Mouse (Mus musculus) cerebellum, adult (tissue): ENCODE measurements around the gene Pgm5.

Source experiments
- ATAC-seq: cut with Nextera tagmentation; 2 replicates; pipeline ENCODE4 v1.9.2; 2017; ENCODE audit warnings: mild to moderate bottlenecking, moderate library complexity, mixed read lengths; ENCODE audit not compliant: insufficient number of reproducible peaks, low FRiP score, low TSS enrichment

The Pgm5 gene

DNA sequence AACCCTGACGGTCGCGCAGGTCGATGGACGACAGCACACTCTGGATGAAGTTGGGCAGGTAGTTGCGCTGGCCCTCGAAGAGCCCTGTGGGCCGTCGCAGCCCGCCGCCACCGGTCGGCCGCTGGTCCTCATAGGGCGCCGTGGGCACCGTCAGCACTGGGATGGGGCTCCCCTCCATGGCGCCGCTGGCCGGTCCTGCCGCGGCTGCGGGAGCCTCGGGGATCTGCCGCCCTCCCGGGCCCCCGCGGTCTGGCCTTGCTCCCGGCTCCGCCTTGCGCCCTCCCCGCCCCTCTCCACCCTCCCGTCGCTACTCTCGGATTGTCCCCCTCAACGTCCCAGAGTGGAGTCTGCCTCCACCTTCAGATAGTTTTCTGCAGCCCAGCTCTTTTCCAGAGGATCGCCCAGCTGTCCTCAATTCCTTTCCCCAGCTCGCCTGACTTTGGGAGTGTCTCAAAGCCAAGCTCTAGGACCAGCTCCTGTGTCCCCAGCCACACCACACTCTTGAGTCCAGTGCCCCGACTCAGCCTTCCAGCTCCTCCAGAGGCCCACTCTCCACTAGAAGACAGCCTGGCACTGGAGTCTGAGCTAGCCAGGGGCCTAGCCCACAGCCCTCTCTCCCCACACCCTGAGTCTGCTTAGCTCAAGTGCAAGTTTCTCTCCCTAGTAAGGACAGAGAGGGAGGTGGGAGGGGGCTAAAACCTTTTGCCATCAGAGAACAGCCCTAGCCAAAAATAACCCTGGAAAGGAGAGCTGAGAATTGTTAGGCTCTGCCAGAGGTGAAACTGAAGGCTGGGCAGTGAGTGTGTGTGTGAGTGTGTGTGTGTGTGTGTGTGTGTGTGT, at the start of gene Pgm5:
Gene Pgm5, minus strand, starts transcription at position 244 of the 840 bp plus-strand sequence.
- no peak for ATAC-seq

GRCm38 (mm10) chr19:24908385-24909155, 46.9 kb upstream of the Pgm5 start:
- no peak for ATAC-seq

DNA sequence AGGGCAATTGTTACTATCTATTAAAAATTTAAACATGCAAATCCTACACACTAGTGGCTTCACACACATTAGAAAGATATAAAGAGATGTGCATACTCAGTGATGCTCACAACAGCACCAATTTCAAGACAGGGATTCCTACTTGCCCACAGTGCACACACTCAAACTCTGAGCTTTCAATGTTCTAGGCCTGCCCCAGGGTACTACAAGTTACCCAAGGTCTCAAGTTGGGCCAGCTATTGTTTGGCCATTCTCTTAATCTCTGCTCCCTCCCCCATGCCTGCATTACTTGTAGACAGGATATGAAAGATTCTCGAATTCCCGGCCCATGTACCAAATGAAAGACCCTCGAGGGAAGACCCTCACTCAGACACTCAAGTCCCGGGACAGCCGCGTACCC, 46.0 kb upstream of the Pgm5 start:
- no peak for ATAC-seq

GRCm38 (mm10) chr19:24902821-24903220, 41.2 kb upstream of the Pgm5 start:
- ATAC-seq, result no peak

DNA sequence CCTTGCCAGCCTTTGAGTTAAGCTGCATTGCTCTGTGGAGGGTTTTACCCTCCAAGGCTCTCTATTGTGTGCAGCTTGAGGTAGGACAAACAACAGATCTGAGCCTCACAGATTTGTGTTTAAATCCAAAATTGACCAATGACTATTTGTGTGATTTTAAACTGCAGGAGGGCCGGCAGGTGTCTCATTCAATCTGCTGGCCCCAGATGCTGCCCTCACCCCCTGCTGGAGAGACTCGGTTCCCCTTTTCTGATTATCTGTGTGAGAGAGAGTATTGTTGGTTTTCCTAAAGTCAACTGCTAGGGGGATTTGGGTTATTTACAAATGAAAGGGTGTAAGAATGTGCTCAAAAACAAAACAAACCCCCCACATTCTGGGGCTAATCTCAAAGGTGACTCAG, 40.6 kb upstream of the Pgm5 start:
- no peak for ATAC-seq

GRCm38 (mm10) chr19:24901666-24902065, 40.0 kb upstream of the Pgm5 start:
- ATAC-seq, result no peak

GRCm38 (mm10) chr19:24900581-24901220, 39.0 kb upstream of the Pgm5 start, which contains the start of gene Foxd4:
Gene Foxd4, minus strand, starts transcription at chr19:24901197.
- no peak for ATAC-seq

- ATAC-seq, result no peak
These were observed 38.2 kb upstream of the Pgm5 start for GRCm38 (mm10) chr19:24899578-24900544.

DNA sequence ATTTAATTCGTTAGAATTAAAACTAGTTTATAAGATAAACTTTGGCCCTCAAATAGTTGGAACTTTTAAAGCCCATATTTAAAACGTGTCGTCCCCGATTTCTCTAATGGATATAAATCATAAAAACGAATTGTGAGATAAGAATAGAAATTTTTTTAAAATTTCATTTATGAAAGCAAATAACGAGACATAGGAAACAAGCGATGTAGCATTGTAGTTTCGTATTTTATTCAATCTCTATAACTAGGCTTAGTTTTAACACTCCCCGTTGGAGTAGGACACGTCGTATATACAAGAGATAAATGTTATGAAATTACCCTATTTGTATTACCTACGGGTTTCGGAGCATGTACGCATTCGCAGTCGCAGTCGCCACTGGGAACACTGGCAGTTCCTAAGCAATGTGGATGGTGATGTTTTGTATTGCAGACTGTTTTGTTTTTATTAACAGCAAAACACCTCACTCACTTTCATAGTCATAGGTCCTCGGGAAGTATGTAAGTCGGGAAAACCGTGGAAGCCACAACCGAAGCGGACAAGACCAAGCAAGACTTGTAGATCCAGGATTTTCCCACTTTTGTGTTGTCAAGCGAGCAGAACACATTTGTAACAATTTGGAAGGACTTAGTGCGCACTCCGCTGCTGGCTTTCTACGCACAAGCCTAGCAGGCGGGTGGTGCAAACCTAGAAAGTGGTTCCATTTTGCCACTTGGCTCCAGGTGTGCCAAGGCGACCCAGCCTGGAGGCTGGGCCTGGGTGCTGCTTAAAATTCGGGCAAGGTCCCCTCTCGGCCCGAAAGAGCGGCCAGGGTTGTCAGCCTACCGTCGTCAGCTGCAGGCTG, 37.3 kb upstream of the Pgm5 start:
- no peak for ATAC-seq

- no peak for ATAC-seq
These were observed 36.5 kb upstream of the Pgm5 start for GRCm38 (mm10) chr19:24897896-24898736.

GRCm38 (mm10) chr19:24897006-24897895, 35.6 kb upstream of the Pgm5 start:
- ATAC-seq, result no peak

GRCm38 (mm10) chr19:24896536-24896935, 34.9 kb upstream of the Pgm5 start:
- no peak for ATAC-seq

- ATAC-seq, result no peak
These were observed 25.2 kb upstream of the Pgm5 start for GRCm38 (mm10) chr19:24886888-24887287.

- ATAC-seq, result peak; percentile 68
These were observed 23.8 kb upstream of the Pgm5 start for GRCm38 (mm10) chr19:24885504-24885903.

DNA sequence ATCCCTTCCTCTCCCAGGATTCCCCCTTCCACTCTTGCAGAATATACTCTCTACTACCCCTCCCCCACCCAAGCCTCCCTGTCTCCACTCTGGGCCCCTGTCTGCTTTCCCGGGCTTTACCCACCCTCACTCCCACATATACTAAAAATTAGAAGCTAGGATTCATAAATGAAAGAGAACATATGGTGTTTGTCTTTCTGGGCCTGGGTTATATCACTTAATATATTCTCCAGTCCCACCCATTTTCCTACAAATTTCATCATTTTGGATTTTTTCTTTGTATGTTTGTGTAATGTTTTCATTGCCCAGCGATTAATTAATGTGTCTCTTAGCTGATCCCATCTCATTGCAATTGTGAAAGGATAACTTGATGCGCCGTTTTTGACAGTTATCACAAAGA, 19.6 kb upstream of the Pgm5 start:
- ATAC-seq, result no peak

DNA sequence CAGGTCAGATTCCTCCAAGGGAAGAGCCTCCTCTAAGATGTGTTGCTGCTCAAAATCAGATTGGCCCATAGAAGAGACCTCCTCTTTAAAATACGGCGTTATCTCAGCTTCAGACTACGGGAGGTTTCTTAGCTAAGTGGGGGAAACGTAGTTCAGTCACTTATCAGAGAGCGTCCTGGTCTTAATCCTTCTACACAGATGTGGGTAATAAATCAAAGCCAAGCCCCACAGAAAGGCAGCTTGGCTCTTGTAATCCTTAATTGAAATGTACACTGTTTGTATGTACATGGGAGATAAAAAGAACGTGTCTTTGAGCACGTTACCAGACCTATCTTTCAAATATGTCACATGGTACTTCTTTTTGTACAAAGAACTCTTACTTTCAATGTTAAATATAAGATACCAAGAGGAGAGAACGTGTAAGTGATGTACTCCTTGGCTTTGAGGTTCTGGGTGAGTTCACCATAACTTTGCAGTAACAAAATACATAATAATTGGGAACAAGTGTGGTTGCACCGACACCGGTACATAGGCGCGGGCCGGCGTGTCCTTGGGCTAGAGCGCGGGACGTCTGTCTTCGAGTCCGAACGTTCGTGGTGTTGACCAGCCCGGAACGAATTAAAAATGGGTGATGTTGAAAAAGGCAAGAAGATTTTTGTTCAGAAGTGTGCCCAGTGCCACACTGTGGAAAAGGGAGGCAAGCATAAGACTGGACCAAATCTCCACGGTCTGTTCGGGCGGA, 13.6 kb upstream of the Pgm5 start, which contains the start of gene Gm10053:
Gene Gm10053, plus strand, starts transcription at position 558 of the 742 bp plus-strand sequence.
- peak; percentile 78 for ATAC-seq
